Mouse (Mus musculus): ENCODE data around the gene Rad51b.

DNA sequence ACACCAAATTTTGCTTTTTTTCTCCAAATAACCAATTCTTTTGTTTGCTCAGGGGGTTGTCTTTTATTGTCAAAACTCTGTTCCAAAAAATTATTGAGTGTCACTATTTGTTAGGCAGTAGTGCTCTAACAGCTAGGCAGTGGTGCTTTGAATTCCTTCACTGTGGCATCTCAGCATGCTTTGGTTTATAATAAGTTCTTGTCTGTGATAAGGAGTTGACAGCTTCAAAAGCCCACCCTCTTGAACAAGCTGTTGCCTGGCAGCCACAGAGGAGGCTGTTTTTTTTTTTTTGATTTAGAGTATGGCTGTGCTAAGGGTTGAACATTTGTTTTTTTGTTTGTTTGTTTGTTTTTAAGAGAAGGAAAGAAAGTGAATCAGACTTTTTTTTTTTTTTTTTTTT is 92.9 kb downstream of the Rad51b start:
- TF ChIP-seq CTCF (conservative IDR thresholded peaks at IDR 0.05; ENCODE audit: low read length) (no peak), POU5F1 (IDR thresholded peaks at IDR 0.05; ENCODE audit: borderline replicate concordance, low read length) (no peak)

Measured in E14TG2a.4 (cell line).